Mouse (Mus musculus): ENCODE results near the gene Cmtm2b. TPM values are rescaled to one million over a fixed set of nuclear protein-coding genes. Genes with fewer than 3 reads are reported as not detected.
"Not testable (repeated sequence)": the region's sequence is repeated elsewhere in the genome, so short reads cannot be mapped to it uniquely, and the experiment has no call there.

Gene Cmtm2b
- total RNA-seq (2021) = not detected in 2 replicates
- long read RNA-seq, experiment 1 = 0 reads
- long read RNA-seq, experiment 2 = 0 reads

- not testable (repeated sequence) for DNase-seq
These were observed at the start of gene Cmtm2b for GRCm38 (mm10) chr8:104321930-104322329. Gene Cmtm2b, plus strand, starts transcription at chr8:104322230.

- peak; percentile 24 for DNase-seq
These were observed 28.9 kb upstream of the Cmtm2b start, which contains the start of gene Cmtm2a for GRCm38 (mm10) chr8:104293081-104293480. Gene Cmtm2a, minus strand, starts transcription at chr8:104293181.

- no peak for DNase-seq
These were observed 27.6 kb upstream of the Cmtm2b start for GRCm38 (mm10) chr8:104294396-104294795.

- not testable (repeated sequence) for DNase-seq
These were observed 20.5 kb upstream of the Cmtm2b start for GRCm38 (mm10) chr8:104301577-104301976.

- DNase-seq = not testable (repeated sequence)
These were observed 19.5 kb upstream of the Cmtm2b start for GRCm38 (mm10) chr8:104302536-104302935.

GRCm38 (mm10) chr8:104304962-104305361, 17.1 kb upstream of the Cmtm2b start:
- DNase-seq = no peak

- DNase-seq = not testable (repeated sequence)
These were observed 13.7 kb upstream of the Cmtm2b start for GRCm38 (mm10) chr8:104308341-104308740.

GRCm38 (mm10) chr8:104309441-104310155, 12.4 kb upstream of the Cmtm2b start, which contains the start of the genes Gm45711 and Cmtm1:
Gene Gm45711, minus strand, starts transcription at chr8:104310081.
Gene Cmtm1, minus strand, starts transcription at chr8:104310145.
- peak; percentile 79 for DNase-seq

- not testable (repeated sequence) for DNase-seq
These were observed 10.0 kb upstream of the Cmtm2b start for GRCm38 (mm10) chr8:104312023-104312422.

GRCm38 (mm10) chr8:104313311-104313710, 8.7 kb upstream of the Cmtm2b start:
- DNase-seq = no peak

GRCm38 (mm10) chr8:104321267-104321666, 763 bp upstream of the Cmtm2b start, which contains the start of gene Gm11020:
Gene Gm11020, plus strand, starts transcription at chr8:104321567.
- not testable (repeated sequence) for DNase-seq

GRCm38 (mm10) chr8:104332665-104333631, 10.9 kb downstream of the Cmtm2b start:
- no peak for DNase-seq

- DNase-seq = no peak
These were observed 11.8 kb downstream of the Cmtm2b start for GRCm38 (mm10) chr8:104333786-104334185.

GRCm38 (mm10) chr8:104334196-104334595, 12.2 kb downstream of the Cmtm2b start:
- DNase-seq = no peak

- DNase-seq = no peak
These were observed 14.8 kb downstream of the Cmtm2b start for GRCm38 (mm10) chr8:104336806-104337205.

- no peak for DNase-seq
These were observed 15.9 kb downstream of the Cmtm2b start for GRCm38 (mm10) chr8:104337890-104338289.

GRCm38 (mm10) chr8:104339229-104339982, 17.4 kb downstream of the Cmtm2b start, which contains the start of gene Cmtm3:
Gene Cmtm3, plus strand, starts transcription at chr8:104339410.
- DNase-seq = peak; percentile 42

- DNase-seq = no peak
These were observed 17.9 kb downstream of the Cmtm2b start for GRCm38 (mm10) chr8:104339983-104340232.

GRCm38 (mm10) chr8:104340233-104341105, 18.4 kb downstream of the Cmtm2b start:
- peak; percentile 93 for DNase-seq

GRCm38 (mm10) chr8:104341106-104341561, 19.1 kb downstream of the Cmtm2b start:
- DNase-seq = peak; percentile 88

- DNase-seq = no peak
These were observed 19.6 kb downstream of the Cmtm2b start for GRCm38 (mm10) chr8:104341678-104342077.
